Mouse (Mus musculus) layer of hippocampus, adult 8-10 months (tissue): ENCODE measurements around the gene Nhp2. TPM values are rescaled to one million over a fixed set of nuclear protein-coding genes. Genes with fewer than 3 reads are reported as not detected.
A peak's percentile ranks its signal among the peaks of the same experiment; 100 is the strongest.
"Not testable (repeated sequence)": the region's sequence is repeated elsewhere in the genome, so short reads cannot be mapped to it uniquely, and the experiment has no call there.

Experiments used
- DNase-seq, 2 experiments: peaks; one replicate each; pipeline ENCODE4 v3.0.0; 2022; ENCODE audit warnings: low spot score in 2 of 2
- total RNA-seq, 4 experiments: library from RNA; stranded (reverse); gene quantifications; 2 replicates each; pipeline ENCODE4 v1.2.4; 2022

The Nhp2 gene
- total RNA-seq, 4 experiments from 2014 or later = 31.8 to 48.9 (median 42.3) TPM

GRCm38 (mm10) chr11:51605602-51606446 is 13.7 kb upstream of the Nhp2 start:
- peak; percentile 58 to 78 for DNase-seq

GRCm38 (mm10) chr11:51606447-51607095 is 13.0 kb upstream of the Nhp2 start, which contains the start of gene Hnrnpab:
Gene Hnrnpab (minus strand): TSS chr11:51606847.
- DNase-seq = peak; percentile 97 to 99

GRCm38 (mm10) chr11:51607096-51607738 is 12.3 kb upstream of the Nhp2 start:
- DNase-seq = no peak

GRCm38 (mm10) chr11:51609266-51609909 is 10.1 kb upstream of the Nhp2 start:
- DNase-seq = no peak

- not testable (repeated sequence) for DNase-seq
These were observed 9.6 kb upstream of the Nhp2 start for GRCm38 (mm10) chr11:51609940-51610339.

- DNase-seq = no peak
These were observed 5.3 kb upstream of the Nhp2 start for GRCm38 (mm10) chr11:51614256-51614655.

- DNase-seq = no peak
These were observed 4.4 kb upstream of the Nhp2 start for GRCm38 (mm10) chr11:51615129-51615528.

GRCm38 (mm10) chr11:51615601-51616000 is 3.9 kb upstream of the Nhp2 start:
- no peak for DNase-seq

GRCm38 (mm10) chr11:51616113-51616512 is 3.4 kb upstream of the Nhp2 start:
- not testable (repeated sequence) for DNase-seq

- DNase-seq = peak in 1 of 2 experiments; percentile 70
These were observed 1.8 kb upstream of the Nhp2 start for GRCm38 (mm10) chr11:51617693-51618092.

- no peak for DNase-seq
These were observed 584 bp upstream of the Nhp2 start for GRCm38 (mm10) chr11:51618894-51619408.

- no peak for DNase-seq
These were observed 549 bp downstream of the Nhp2 start for GRCm38 (mm10) chr11:51620084-51620483.

GRCm38 (mm10) chr11:51621776-51622175 is 2.2 kb downstream of the Nhp2 start:
- DNase-seq = no peak

GRCm38 (mm10) chr11:51622971-51623491 is 3.5 kb downstream of the Nhp2 start:
- DNase-seq = peak; percentile 57 to 75

GRCm38 (mm10) chr11:51625187-51625820 is 5.8 kb downstream of the Nhp2 start:
- DNase-seq = no peak

- DNase-seq = peak; percentile 57 to 58
These were observed 7.9 kb downstream of the Nhp2 start for GRCm38 (mm10) chr11:51627425-51627824.

- DNase-seq = no peak
These were observed 8.4 kb downstream of the Nhp2 start for GRCm38 (mm10) chr11:51627907-51628306.

- peak; percentile 67 to 72 for DNase-seq
These were observed 10.2 kb downstream of the Nhp2 start for GRCm38 (mm10) chr11:51629651-51630314.

- no peak for DNase-seq
These were observed 12.7 kb downstream of the Nhp2 start for GRCm38 (mm10) chr11:51632130-51632753.
